Mouse (Mus musculus) monocyte, adult 5-6 weeks (primary cell): ENCODE measurements around the gene Map3k5. TPM values are rescaled to one million over a fixed set of nuclear protein-coding genes. Genes with fewer than 3 reads are reported as not detected.

ENCODE experiments used
- ATAC-seq: fragments of 153-309, 156-312 bp; replicated peaks from 2 replicates; pipeline ENCODE4 v1.8.0; 2017; ENCODE audit warnings: mild to moderate bottlenecking; ENCODE audit not compliant: low TSS enrichment, insufficient number of reproducible peaks, severe bottlenecking, poor library complexity, low FRiP score
- total RNA-seq: library from RNA; stranded (forward); fragments of 200-1000, 200-491, 200-594 nt; gene quantifications from 3 replicates; pipeline ENCODE4 v1.2.3, GENCODE M21; 2017

The Map3k5 gene
- total RNA-seq, 1 experiment from 2014 or later: 99.2 TPM

- ATAC-seq: no peak
Measured at GRCm38 (mm10) chr10:20190139-20190747, 256.0 kb downstream of the Map3k5 start.

Other genes with a start within 250 kb of the Map3k5 start
- 0.49 to 1.3 TPM in 2 of 3 replicates, not detected in the other for gene Il20ra, start 221.9 kb upstream of the Map3k5 start, total RNA-seq
- gene Slc35d3, start 83.0 kb upstream of the Map3k5 start, total RNA-seq: 0.87 TPM in 1 of 3 replicates, not detected in the others
- 19.8 to 34.3 TPM (median 20.9 TPM) in 3 replicates for gene Pex7, start 26.8 kb upstream of the Map3k5 start, total RNA-seq
- gene Map7, start 214.0 kb downstream of the Map3k5 start, total RNA-seq: 1.4 to 3.3 TPM (median 1.6 TPM) in 3 replicates